Mouse (Mus musculus): Measurements from ENCODE around the gene Cct5.

The Cct5 gene

GRCm38 (mm10) chr15:31563577-31564546 lies 37.7 kb downstream of the Cct5 start:
- DNase-seq (ENCODE audit: low spot score): no peak

DNA sequence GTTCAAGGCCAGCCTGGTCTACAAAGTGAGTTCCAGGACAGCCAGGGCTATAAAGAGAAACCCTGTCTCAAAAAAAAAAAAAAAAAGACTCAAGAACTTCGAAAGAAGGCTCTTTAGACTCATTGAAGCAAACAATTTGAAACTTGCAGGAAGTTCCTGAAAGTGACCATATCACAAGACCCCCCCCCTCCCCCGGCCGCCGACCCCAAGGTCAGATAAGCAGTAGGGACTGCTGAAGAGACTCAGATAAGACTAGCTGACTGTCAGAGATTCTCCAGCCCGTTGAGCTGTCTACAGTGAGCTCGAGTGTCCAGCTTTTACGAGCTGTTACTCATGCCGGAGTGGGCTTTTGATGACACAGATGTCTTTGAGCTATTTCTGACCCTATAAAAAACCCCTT lies 38.8 kb downstream of the Cct5 start:
- DNase-seq (ENCODE audit: low spot score): no peak

- DNase-seq (ENCODE audit: low spot score): no peak
These were observed 39.6 kb downstream of the Cct5 start for GRCm38 (mm10) chr15:31561976-31562375.

DNA sequence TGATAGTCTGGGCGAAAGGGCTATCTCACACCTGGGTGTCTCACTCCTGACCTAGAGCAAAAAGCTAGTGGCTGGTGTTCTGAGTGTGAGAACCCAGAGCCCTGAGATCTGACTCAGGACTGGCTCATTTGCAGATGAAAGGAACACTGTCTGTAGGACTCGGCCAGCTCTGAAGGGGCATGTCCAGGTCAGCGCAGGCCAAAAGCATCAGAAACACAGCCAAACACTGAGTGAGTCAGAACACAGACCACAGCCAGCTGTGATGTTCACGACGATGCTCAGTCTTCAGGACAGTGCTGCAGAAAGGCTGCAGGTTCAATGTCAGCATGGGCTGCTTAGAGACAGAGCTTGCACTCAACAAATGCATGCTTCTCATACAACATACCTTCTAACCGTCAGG lies 40.2 kb downstream of the Cct5 start:
- DNase-seq (ENCODE audit: low spot score): no peak

DNA sequence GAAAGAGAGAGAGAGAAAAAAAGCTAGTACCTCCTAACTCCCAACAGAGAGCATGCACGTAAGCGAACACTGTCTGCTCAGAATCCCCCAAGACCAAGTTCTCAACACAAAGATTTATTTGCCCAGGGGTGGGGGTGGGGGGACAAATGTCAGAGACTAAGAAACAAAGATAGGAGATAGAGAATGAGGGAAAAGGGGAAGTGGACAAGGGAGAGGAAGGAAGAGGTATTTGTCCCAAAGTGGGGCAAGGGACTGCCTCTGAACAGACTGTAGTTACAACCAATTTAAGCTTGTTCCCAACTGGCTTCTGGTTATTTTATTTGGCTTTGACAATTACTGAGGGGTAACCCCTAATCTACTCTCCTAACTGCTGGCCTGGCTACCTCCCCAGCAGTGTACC lies 46.7 kb downstream of the Cct5 start:
- DNase-seq (ENCODE audit: low spot score): no peak

GRCm38 (mm10) chr15:31550381-31550780 lies 51.2 kb downstream of the Cct5 start:
- DNase-seq (ENCODE audit: low spot score): no peak

GRCm38 (mm10) chr15:31547421-31547820 lies 54.2 kb downstream of the Cct5 start:
- DNase-seq (ENCODE audit: low spot score): no peak

DNA sequence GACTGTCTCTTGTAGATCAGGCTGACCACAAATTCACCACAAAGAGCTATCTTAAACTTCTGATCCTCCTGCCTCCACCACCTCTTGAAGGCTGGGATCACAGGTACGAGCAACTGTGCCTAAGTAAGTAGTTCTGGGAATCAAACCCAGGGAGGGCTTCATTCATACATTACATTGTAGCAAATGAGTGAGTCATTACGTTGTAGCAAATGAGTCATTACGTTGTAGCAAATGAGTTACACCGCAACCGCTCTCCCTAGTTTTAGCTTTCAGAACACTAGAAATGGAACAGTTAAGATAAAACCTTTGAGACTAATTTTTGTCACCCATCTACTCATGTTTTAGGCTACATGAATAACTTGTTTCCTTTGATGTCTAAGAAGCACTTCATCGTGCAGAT lies 55.3 kb downstream of the Cct5 start:
- DNase-seq (ENCODE audit: low spot score): no peak

DNA sequence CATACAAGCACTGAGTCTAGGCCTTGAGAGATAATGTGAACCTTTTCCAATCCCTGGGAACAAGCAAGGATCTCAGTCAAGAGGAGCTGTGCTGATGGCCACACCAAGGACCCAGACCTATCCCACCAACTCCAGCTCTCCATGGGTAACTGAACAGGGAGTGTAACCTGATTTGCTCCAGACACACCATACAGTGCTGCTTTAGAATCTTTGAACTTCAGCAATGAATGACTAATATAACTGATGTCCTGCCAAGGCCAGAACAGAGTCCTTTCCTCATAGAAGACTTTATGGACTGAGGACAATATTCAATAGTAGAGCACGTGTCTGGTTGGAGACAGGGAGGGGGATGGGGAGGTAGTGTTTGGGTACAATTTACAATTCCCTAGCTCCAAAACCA lies 56.5 kb downstream of the Cct5 start:
- no peak for DNase-seq (ENCODE audit: low spot score)

- DNase-seq (ENCODE audit: low spot score): no peak
These were observed 58.4 kb downstream of the Cct5 start for GRCm38 (mm10) chr15:31543246-31543645.

DNA sequence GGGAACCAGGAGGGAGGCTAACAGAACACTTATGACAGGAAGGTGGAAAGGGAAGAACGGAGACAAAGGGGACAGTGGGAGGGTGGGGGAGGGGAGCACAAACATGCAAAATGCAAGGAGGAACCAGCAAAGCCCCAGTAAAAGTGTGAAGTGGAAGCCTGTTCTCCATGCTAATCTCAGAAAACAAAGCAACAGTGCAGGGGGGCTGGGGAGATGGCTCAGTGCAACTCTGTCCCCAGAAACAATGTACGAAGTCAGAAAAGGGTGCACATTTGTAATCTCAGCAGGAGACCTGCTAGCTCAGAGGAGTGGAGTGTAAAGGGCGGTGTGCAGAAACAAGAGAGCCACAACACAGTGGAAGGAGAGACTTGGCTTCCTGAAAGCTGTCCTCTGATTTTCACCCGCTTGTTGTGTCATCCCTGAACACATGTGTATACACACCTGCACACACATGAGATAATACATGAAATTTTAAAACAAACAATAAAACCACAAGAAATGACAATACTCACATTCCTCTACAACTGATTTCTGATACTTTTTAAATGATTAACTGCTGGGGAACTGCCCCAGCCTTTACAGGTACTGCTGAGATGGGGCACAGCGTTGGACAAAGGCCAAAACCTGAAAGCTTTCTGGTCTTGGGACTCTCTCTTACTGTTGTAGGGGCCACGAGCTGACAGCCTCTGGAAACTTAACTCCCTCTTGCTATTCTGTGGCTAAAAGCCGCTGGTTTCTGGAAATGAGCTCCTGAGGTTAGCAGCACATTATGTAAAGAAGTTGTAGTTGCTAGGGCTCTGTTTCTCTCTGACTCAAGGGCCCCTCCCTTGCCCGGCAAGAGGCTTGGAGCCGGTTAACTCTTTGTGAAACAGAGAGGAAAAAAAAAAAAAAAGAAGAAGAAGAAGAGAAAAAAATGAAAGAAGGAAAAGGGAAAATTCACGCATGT lies 59.3 kb downstream of the Cct5 start:
- no peak for DNase-seq (ENCODE audit: low spot score)
